Mouse (Mus musculus) lung, adult 2 months (tissue): ENCODE measurements around the gene Slc2a10. TPM values are rescaled to one million over a fixed set of nuclear protein-coding genes. Genes with fewer than 3 reads are reported as not detected.

Source experiments
- DNase-seq: peaks from one replicate; pipeline ENCODE4 v3.0.0; 2022
- H3K4me1 ChIP-seq: fragments of 200-500 bp; 2 replicates; pipeline ENCODE4 v1.6.1; 2011; ENCODE audit warnings: low read length; ENCODE audit not compliant: control insufficient read depth, insufficient read depth
- H3K4me3 ChIP-seq: fragments of 200-500 bp; replicated peaks from 2 replicates; pipeline ENCODE3; 2011; ENCODE audit warnings: low read depth, mild to moderate bottlenecking, control low read depth, low read length; ENCODE audit errors: extremely low read depth
- CTCF ChIP-seq: fragments of 200-500 bp; IDR thresholded peaks from 2 replicates; pipeline ENCODE4 v1.5.1; 2011; ENCODE audit warnings: mild to moderate bottlenecking, low read length, control low read depth; ENCODE audit not compliant: insufficient read depth
- POLR2A ChIP-seq: fragments of 200-500 bp; IDR thresholded peaks from 2 replicates; pipeline ENCODE4 v1.6.1; 2011; ENCODE audit warnings: low read depth, mild to moderate bottlenecking, control low read depth, low read length, borderline replicate concordance; ENCODE audit errors: extremely low read depth
- WGBS: fragments of 180-500 bp; shearing (Covaris S2); methylation state at CpG from one replicate; pipeline ENCODE4 v1.1.7; 2018; 5-methylcytosine and 5-hydroxymethylcytosine counted together
- polyA plus RNA-seq: library from polyadenylated mRNA; depleted of rRNA; stranded (reverse); fragments of >200 nt; gene quantifications from 2 replicates; pipeline ENCODE4 v1.2.3, GENCODE M21; 2012; rRNA removed

The Slc2a10 gene
- polyA plus RNA-seq, result 8.9 and 10.1 TPM in 2 replicates

DNA sequence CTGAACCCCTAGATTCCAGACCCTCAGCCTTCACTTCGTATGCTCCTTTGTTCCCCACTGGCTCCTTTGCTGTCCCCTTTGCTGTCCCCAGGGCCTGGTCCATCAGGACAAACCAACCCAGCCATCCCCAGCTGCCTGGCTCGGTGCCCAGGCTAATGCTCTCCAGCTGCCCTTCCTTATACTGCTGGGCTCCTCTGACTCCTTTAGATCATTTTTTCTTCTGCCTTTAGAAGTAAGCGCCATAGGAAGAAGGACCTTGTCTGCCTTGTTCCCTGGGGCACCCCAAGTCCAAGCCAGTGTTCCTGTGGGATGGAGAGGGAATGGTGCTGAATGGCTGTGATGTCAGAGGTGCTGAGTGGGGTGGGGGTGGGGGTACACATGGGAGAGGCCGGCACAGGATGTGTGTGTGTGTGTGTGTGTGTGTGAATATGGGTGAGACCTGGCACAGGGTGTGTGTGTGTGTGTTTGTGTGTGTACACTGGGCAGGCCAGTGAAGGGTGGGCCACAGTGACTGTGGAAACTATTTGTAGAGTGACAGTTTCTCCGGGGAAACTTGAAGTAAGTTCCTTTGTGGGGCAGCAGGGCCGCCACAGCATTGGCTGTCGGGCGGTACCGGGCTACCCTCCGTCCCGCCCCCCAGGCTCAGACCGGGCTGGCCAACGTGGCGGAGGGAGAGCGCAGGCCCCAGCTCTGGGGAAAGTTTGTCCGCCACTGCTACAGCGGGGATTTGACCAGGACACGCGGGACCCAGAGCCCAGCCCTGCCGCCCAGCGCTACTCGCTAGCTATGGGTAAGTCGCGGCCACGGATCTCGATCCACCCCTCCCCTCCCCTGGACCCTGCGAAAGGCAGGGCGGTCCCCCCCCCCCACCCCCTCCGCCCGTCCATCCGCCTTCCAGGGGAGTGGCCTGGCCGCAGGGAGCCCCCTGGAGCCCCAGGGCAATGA lies at the start of gene Slc2a10:
Gene Slc2a10, plus strand, starts transcription at position 529 of the 945 bp plus-strand sequence.
- H3K4me3 ChIP-seq, result peak within 1 kb of the TSS; percentile 76
- WGBS, result 4% methylated on average over 31 of the region's 32 CpGs

DNA sequence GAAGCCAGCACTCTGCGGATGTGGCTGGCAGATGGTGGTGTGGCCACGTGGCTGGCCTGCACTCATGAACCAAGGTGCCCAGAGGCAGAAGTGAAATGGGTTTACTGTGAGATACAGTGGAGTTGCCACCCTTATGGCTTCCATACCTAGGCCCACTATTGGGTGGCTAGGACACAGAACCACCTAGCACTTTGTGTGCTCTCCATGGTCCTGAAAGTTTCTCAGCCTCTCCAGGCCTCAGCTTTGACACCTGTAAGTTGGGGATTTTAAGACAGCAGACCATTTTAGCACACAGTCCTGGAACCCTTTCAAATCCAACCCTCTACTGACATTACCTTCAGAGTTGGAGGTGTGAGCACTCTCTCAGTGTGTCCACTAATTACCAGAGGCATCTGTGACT lies 46.9 kb upstream of the Slc2a10 start:
- Histone ChIP-seq H3K4me3 (no peak overlapping the region), H3K4me1 (no peaks in the 10 kb centered on the region)
- DNase-seq, result no peak
- 64% methylated on average over 2 of the region's 2 CpGs for WGBS
- TF ChIP-seq CTCF, result no peak
- no peak for TF ChIP-seq POLR2A

More for the DNA sequence above, at the start of gene Slc2a10:
- TF ChIP-seq POLR2A (peak; percentile 27; the same call in 1 of the 2 replicates), CTCF (no peak)
- peaks cover 8% of the 10 kb centered on the region for H3K4me1 ChIP-seq
- peak; percentile 57 for DNase-seq

DNA sequence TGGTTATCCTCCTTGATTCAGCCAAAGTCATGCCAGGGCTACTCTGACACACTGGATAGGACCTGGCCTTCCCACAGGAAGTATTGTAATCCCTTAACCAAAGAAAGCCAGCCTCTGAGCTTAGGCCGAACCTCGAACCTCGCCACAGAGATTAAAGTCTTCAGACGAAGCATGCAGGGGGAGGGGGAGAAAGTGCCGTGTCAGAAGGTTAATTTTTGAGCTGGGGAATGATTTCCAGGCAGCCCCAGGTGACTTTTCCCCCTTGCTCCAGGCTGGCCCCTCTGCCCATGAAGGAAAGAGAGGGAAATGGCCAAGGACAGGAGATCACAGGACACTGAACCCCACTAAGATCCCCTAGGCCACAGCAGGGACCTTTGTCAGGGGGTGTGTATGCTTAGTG lies 45.4 kb upstream of the Slc2a10 start:
- no peak overlapping the region for H3K4me3 ChIP-seq
- DNase-seq, result no peak
- no peaks in the 10 kb centered on the region for H3K4me1 ChIP-seq
- no peak for TF ChIP-seq CTCF
- no peak for TF ChIP-seq POLR2A
- WGBS, result 61% methylated on average over 5 of the region's 5 CpGs

DNA sequence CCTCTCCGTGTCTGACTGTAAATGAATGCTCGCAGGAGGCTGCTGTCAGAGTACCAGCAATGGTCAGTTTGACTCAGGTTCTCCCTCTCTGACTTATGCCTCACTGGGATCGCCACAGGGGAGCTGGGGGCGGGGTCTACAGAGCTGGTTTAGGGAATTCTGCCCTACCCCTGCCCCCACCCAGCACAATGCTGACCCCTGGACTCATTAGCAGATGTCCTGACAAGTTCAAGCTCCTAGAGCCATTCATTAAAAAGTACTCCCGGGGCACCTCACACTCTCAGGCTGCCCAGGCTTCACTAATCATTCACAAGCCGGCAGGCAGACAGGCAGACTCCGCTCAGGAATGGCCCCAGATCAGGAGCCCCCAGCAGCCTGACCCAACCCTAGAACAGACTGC lies 43.9 kb upstream of the Slc2a10 start:
- no peak for TF ChIP-seq CTCF
- no peak for DNase-seq
- 24% methylated on average over 7 of the region's 7 CpGs for WGBS
- Histone ChIP-seq H3K4me3 (no peak overlapping the region), H3K4me1 (no peaks in the 10 kb centered on the region)

DNA sequence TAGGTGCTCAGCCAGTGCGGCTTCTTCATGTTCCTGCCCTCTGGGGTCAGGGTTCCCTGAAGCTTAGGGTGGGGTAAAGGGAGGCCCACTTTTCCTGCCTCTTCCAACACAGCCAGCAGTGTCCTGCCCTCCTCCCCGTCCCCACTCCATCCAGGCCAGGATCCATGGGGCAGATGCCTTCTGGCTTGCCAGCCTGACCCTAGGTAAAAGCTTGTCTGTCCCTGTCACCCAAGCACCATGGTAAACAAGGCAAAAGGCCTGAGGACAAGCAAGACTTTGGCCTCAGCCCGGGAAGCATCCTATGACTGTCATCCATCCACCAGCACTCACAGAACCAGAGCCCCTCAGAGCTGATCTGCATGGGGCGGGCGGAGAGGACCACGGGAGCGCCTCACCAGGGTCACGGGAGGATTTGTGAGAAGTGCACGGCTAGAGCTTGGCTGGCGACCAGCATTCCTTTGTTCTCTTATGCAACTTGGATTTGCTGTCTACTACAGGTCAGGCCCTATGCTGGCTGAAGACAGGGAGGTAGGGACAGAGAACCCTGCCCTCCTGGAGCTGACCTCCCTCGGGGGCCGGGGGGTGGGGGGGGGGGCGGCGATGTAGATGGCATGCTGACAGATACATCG lies 35.6 kb upstream of the Slc2a10 start:
- DNase-seq, result no peak
- 30% methylated on average over 15 of the region's 15 CpGs for WGBS
- TF ChIP-seq CTCF (no peak), POLR2A (no peak)
- Histone ChIP-seq H3K4me1 (no peaks in the 10 kb centered on the region), H3K4me3 (no peak overlapping the region)

DNA sequence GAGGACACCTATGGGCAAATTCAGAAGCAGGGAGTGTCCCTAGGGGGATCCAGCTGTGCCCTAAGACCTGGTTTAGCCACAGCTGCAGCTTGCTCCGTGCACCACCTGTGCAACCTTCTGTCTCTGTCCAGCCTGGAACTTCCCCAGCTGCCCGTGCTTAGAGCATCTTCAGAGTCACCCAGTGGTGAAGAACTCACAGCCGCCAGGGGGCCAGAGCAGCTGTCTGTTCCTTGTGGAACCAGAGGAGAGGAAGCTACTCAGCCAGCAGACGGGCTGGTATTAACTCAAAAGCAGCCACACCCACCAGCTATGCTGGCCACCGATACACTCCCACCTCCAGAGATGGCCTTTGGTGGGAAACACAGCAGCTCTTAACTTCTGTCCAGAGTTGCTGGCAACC lies 33.4 kb upstream of the Slc2a10 start:
- TF ChIP-seq POLR2A, result no peak
- 0 out of 2 replicates have a peak, but pooled peaks have one; percentile 4 for TF ChIP-seq CTCF
- no peak for DNase-seq
- WGBS, result 28% methylated on average over 5 of the region's 5 CpGs

DNA sequence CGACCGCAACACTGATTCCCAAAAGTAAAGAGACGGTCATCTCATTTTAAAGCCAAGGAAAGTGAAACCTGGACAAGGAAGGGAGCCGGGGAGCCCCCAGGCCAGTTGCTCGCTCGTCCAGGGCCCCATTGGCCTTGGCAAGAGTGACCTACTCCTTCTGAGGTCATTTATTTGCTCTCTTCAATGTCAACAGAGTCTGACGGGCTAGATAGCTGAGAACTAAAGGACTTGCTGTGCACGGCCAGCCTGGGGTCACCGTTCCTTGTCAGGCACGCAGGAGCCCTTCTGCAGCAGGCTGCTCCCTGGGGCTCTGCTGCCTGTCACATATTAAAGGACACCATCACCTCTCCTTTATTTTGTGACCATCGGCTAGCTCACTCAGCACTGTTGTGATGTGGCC lies 31.6 kb upstream of the Slc2a10 start:
- H3K4me3 ChIP-seq, result no peak overlapping the region
- no peaks in the 10 kb centered on the region for H3K4me1 ChIP-seq
- DNase-seq, result no peak
- 63% methylated on average over 11 of the region's 11 CpGs for WGBS
- TF ChIP-seq CTCF, result no peak
- TF ChIP-seq POLR2A, result no peak

More for the DNA sequence above, 33.4 kb upstream of the Slc2a10 start:
- Histone ChIP-seq H3K4me1 (no peaks in the 10 kb centered on the region), H3K4me3 (no peak overlapping the region)

DNA sequence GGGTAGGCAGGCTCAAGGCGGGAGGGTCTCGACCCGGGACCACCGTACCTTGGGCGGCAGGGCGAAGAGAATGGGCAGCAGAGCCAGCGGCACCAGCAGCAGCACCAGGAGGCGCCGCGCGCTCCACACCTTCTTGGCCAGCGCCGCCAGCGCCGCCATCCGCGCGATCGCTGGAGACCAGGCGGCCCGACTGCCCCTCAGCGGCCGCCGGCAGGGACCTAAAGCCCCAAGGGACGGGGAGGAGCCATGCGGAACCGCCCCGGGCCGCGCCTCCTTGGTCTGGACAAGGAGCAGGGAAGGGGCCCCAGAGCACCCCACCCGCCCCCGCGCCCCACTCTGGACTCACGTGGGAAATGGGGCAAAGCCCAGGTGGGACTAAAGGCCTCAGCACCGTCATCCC lies 30.6 kb upstream of the Slc2a10 start, which contains the start of gene Slc13a3:
Gene Slc13a3, minus strand, starts transcription at position 228 of the 400 bp plus-strand sequence.
- DNase-seq, result no peak
- no peak for TF ChIP-seq CTCF
- no peak for TF ChIP-seq POLR2A
- no peaks in the 10 kb centered on the region for H3K4me1 ChIP-seq
- no peak within 1 kb of the TSS for H3K4me3 ChIP-seq
- 2% methylated on average over 28 of the region's 35 CpGs for WGBS

DNA sequence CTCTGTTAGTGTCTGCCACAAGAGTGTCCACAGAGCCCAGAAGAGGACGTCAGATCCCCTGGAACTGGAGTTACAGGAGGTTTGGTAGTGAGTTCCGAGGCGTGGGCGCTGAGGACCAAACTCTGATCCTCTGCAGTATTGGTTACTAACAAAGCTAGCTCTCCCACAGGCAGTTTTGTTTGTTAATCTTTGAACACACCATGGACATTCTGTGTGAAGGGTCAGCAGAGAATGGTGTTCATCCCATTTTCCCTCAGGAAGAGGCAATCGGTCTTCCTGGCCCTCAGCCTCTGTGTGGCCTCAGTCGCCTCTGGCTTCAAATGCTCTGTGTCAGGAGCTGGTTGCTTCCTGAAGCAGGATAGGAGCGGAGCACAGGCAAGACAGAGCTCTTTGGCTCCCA lies 28.2 kb upstream of the Slc2a10 start:
- 81% methylated on average over 7 of the region's 7 CpGs for WGBS
- DNase-seq, result no peak
- Histone ChIP-seq H3K4me3 (no peak overlapping the region), H3K4me1 (no peaks in the 10 kb centered on the region)
- TF ChIP-seq POLR2A (no peak), CTCF (no peak)
